Mouse (Mus musculus) myocyte (in vitro differentiated cells): ENCODE data around the gene 1700018G05Rik.

Experiments
- CEBPB ChIP-seq: IDR thresholded peaks from 2 replicates; pipeline ENCODE4 v1.6.1; 2011; ENCODE audit warnings: mild to moderate bottlenecking, moderate library complexity; ENCODE audit not compliant: poor library complexity, insufficient read depth, severe bottlenecking
- E2F4 ChIP-seq: IDR thresholded peaks from one replicate; pipeline ENCODE4 v1.6.1; 2011; ENCODE audit warnings: mild to moderate bottlenecking, control low read depth, moderate library complexity; ENCODE audit not compliant: insufficient read depth
- MAX ChIP-seq: IDR thresholded peaks from one replicate; pipeline ENCODE4 v1.6.1; 2011; ENCODE audit warnings: low read depth, mild to moderate bottlenecking, control low read depth
- MYOD1 ChIP-seq, 3 experiments: IDR thresholded peaks; one replicate each; pipeline ENCODE4 v1.6.1; 2011; ENCODE audit warnings: control low read depth in 2 of 3, low read depth in 2 of 3, mild to moderate bottlenecking in 2 of 3, moderate library complexity in 1 of 3; ENCODE audit not compliant: insufficient read length in 2 of 3, control insufficient read depth in 1 of 3
- MYOG ChIP-seq, 3 experiments: IDR thresholded peaks; one replicate each; pipeline ENCODE4 v1.6.1; 2011; ENCODE audit warnings: control low read depth in 2 of 3, low read depth in 2 of 3, mild to moderate bottlenecking in 2 of 3; ENCODE audit not compliant: insufficient read length in 2 of 3, control insufficient read depth in 1 of 3, insufficient read depth in 1 of 3
- POLR2A ChIP-seq: IDR thresholded peaks from one replicate; pipeline ENCODE4 v1.6.1; 2011; ENCODE audit warnings: low read depth, mild to moderate bottlenecking, control low read depth, moderate library complexity; ENCODE audit not compliant: insufficient read length
- POLR2AphosphoS2 ChIP-seq: IDR thresholded peaks from one replicate; pipeline ENCODE4 v1.6.1; 2011; ENCODE audit warnings: low read depth, control low read depth; ENCODE audit not compliant: insufficient read length
- SRF ChIP-seq: IDR thresholded peaks from one replicate; pipeline ENCODE4 v1.6.1; 2011; ENCODE audit warnings: low read depth; ENCODE audit not compliant: control insufficient read depth, insufficient read length
- TCF12 ChIP-seq: IDR thresholded peaks from one replicate; pipeline ENCODE4 v1.6.1; 2011; ENCODE audit warnings: mild to moderate bottlenecking, control low read depth; ENCODE audit not compliant: poor library complexity, insufficient read depth, severe bottlenecking
- USF1 ChIP-seq: IDR thresholded peaks from one replicate; pipeline ENCODE4 v1.6.1; 2011; ENCODE audit warnings: low read depth, mild to moderate bottlenecking, control low read depth, moderate library complexity

- TF ChIP-seq POLR2A (no peak), SRF (no peak), USF1 (no peak), E2F4 (no peak), MYOG (IDR thresholded peaks at IDR 0.05; ENCODE audit: control insufficient read depth in 1 of 3, insufficient read depth in 1 of 3, insufficient read length in 2 of 3, low read depth in 2 of 3) (no peak), MAX (no peak), CEBPB (no peak), TCF12 (no peak), MYOD1 (IDR thresholded peaks at IDR 0.05; ENCODE audit: control insufficient read depth in 1 of 3, insufficient read length in 2 of 3, low read depth in 2 of 3) (no peak), POLR2AphosphoS2 (no peak)
Observed at GRCm38 (mm10) chrX:102958917-102959316, 30.7 kb downstream of the 1700018G05Rik start.
